Mouse (Mus musculus) limb, embryonic 10.5 days (tissue): ENCODE data around the gene Btg3. TPM values are rescaled to one million over a fixed set of nuclear protein-coding genes. Genes with fewer than 3 reads are reported as not detected.
"Not testable (repeated sequence)": the region's sequence is repeated elsewhere in the genome, so short reads cannot be mapped to it uniquely, and the experiment has no call there.

Source experiments
- DNase-seq: peaks from one replicate; pipeline ENCODE4 v3.0.0-alpha.2; 2017; ENCODE audit warnings: low spot score
- H3K27ac ChIP-seq: fragments of 300-500 bp; sonication (generic); 2 replicates; pipeline ENCODE4 v1.5.1; 2016; ENCODE audit warnings: mild to moderate bottlenecking
- H3K27me3 ChIP-seq: fragments of 300-500 bp; sonication (generic); 2 replicates; pipeline ENCODE4 v1.6.1; 2016; ENCODE audit warnings: low read depth, mild to moderate bottlenecking; ENCODE audit not compliant: poor library complexity, severe bottlenecking
- H3K36me3 ChIP-seq: fragments of 300-500 bp; sonication (generic); 2 replicates; pipeline ENCODE4 v1.6.1; 2016; ENCODE audit warnings: mild to moderate bottlenecking, moderate library complexity
- H3K4me1 ChIP-seq: fragments of 300-500 bp; sonication (generic); 2 replicates; pipeline ENCODE4 v1.6.1; 2016
- H3K4me3 ChIP-seq: fragments of 300-500 bp; sonication (generic); 2 replicates; pipeline ENCODE4 v1.5.1; 2016; ENCODE audit warnings: mild to moderate bottlenecking, moderate library complexity
- H3K9me3 ChIP-seq: fragments of 300-500 bp; sonication (generic); replicated peaks from 2 replicates; pipeline ENCODE4 v1.6.1; 2016; ENCODE audit warnings: mild to moderate bottlenecking
- WGBS: fragments of 180-500 bp; shearing (Covaris S2); methylation state at CpG from one replicate; pipeline ENCODE4 v1.1.7; 2016; 5-methylcytosine and 5-hydroxymethylcytosine counted together
- polyA plus RNA-seq: library from polyadenylated mRNA; unstranded; fragments of >200 nt; fragmentation: Nextera tagmentation; extraction: Ambion mirVana; gene quantifications from 2 replicates; pipeline ENCODE4 v1.2.1, GENCODE M21; 2016

Btg3 gene
- polyA plus RNA-seq, 1 experiment from 2014 or later, result 28.1 TPM

DNA sequence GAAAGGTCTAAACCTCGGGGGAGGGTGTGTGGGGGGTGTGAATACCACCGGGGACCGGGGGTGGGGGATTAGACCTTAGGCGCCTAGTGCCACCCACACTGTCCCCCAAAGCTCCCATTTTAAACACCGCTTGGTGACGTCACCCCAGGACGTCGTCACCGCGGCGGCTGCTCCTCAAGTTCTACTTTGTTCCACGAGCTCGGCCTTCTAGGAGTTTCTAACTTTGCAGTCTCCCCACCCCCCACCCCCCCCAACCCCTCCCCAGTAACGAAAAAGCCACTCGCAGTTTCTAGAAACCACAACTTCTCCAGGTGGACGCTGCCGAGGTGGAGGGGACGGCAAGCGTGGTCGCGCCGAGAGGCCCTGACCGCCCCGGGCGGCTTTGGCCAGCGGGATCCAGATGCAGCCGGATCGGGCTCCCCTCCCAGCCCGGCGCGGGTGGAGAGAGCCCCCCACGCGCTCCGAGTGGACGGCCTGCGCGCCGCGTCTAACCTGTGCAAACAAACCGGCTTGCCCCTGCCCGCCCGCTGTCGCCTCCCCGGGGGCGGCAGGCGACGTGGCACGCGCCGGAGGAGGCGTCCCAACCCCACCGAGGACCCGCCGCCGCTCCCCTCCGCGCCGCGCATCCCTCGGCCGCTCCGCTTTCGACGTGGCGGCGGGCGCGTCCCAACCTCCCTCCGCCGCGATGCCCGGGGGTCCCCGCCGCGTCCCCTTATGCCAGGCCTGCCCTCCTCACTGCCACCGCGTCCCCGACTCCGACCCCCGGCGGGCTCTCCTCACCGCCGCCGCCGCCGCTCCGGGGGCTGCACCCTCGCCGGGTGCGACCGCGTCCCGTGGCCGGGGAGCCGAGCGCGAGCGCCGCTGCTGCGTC is 936 bp downstream of the Btg3 start:
- WGBS, result 2% methylated on average over 83 of the region's 100 CpGs
- H3K27ac ChIP-seq, result peak overlapping the region; percentile 99

DNA sequence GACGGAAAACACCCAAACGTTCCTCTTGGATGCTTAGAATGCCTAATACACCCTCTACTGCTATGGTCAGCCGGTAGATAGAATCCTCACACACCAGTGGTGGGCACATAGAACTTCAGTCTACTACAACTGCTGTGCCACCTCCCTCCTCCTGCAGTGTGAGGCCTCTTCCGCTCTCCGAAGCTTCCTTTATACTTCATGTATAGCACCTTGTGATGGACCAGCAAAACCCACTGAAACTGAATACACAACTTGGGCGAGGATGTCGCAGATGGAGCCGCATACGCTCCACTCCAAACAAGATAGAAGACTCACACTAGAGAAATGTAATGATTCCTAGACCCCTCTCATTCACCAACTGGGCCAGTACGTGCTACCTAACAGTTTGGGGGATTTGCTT is 1.8 kb downstream of the Btg3 start:
- WGBS, result 74% methylated on average over 10 of the region's 10 CpGs
- peak; percentile 40 for DNase-seq
- no peaks in the 10 kb centered on the region for H3K9me3 ChIP-seq
- H3K27me3 ChIP-seq, result no peaks in the 10 kb centered on the region
- H3K4me1 ChIP-seq, result peaks cover 18% of the 10 kb centered on the region
- peak overlapping the region; percentile 99; the same call in 1 of the 2 replicates for H3K27ac ChIP-seq
- peak overlapping the region; percentile 94 for H3K4me3 ChIP-seq
- peaks cover 26% of the 10 kb centered on the region for H3K36me3 ChIP-seq

More for the DNA sequence above, 936 bp downstream of the Btg3 start:
- Histone ChIP-seq H3K4me3 (peak overlapping the region; percentile 94), H3K27me3 (no peaks in the 10 kb centered on the region), H3K4me1 (peaks cover 18% of the 10 kb centered on the region), H3K36me3 (peaks cover 20% of the 10 kb centered on the region), H3K9me3 (no peaks in the 10 kb centered on the region)
- DNase-seq, result peak; percentile 82

DNA sequence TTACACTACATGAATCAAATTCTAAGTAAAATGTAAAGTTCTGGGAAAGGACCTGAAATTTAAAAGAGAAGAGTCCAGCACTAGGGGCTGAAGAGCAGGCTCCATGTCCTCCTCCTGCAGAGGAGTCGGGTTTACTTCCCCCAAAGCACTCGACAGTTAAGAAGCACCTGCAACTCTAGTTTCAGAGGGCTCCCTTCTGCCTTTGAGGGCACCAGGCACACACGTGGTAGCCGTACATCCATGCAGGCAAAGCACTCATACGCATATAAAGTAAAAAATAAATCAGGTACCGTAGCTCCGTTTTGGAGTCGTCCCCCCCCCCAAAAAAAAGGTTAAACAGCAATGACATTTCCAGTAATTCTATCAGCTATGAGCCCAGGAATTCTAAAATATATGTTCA is 3.2 kb downstream of the Btg3 start:
- WGBS, result 87% methylated on average over 8 of the region's 8 CpGs
- no peak overlapping the region for H3K27ac ChIP-seq

DNA sequence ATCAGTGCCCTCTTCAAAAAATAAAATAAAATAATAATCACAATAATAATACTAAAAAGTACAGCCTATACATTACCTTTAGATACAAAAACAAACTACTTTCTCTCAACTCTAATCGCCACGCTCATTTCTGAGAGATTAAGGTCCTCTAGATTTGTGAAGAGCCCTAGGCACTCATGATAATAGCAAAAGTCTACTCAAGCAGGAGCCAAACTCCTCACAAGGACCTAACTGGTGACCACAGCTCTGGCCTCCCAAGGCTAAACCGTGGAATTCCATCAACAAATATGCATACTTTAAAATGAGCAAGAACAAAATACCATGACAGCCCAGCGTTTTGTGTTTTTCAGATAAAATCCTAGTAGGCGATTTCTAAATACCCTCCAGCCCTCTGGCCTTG is 4.2 kb downstream of the Btg3 start:
- 89% methylated on average over 5 of the region's 5 CpGs for WGBS
- H3K4me3 ChIP-seq, result no peak overlapping the region
- peaks cover 18% of the 10 kb centered on the region for H3K4me1 ChIP-seq
- peaks cover 47% of the 10 kb centered on the region for H3K36me3 ChIP-seq
- H3K27me3 ChIP-seq, result no peaks in the 10 kb centered on the region
- H3K9me3 ChIP-seq, result no peaks in the 10 kb centered on the region
- no peak overlapping the region for H3K27ac ChIP-seq
- no peak for DNase-seq

More for the DNA sequence above, 3.2 kb downstream of the Btg3 start:
- DNase-seq, result no peak
- no peaks in the 10 kb centered on the region for H3K9me3 ChIP-seq
- H3K4me3 ChIP-seq, result no peak overlapping the region
- no peaks in the 10 kb centered on the region for H3K27me3 ChIP-seq
- peaks cover 38% of the 10 kb centered on the region for H3K36me3 ChIP-seq
- H3K4me1 ChIP-seq, result peaks cover 18% of the 10 kb centered on the region

DNA sequence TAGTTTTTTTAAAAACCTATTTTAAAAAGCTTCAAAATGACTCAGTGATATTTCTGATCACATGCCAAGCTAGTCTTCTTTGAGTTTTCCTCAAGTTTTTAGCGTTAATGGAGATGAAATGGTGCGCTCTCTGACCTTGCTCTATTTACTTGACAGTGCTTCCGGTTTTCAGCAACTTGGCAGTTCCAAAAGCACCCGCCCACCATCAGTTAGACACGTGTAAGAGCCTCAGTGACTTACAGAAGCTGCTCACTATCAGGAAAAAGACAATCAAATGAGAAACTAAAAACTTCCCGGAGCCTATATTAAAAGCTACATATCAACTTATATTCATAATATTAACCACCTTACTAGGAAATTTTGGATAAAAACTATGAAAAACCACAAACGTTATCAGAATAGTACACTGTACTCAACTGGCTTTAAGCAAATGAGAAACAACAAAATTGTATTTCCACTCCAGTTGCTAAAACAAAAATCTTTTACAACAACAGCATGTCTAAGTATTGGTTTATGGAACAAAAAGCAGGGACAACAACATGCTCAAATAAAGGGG is 5.4 kb downstream of the Btg3 start:
- 87% methylated on average over 7 of the region's 7 CpGs for WGBS
- peaks cover 59% of the 10 kb centered on the region for H3K36me3 ChIP-seq

DNA sequence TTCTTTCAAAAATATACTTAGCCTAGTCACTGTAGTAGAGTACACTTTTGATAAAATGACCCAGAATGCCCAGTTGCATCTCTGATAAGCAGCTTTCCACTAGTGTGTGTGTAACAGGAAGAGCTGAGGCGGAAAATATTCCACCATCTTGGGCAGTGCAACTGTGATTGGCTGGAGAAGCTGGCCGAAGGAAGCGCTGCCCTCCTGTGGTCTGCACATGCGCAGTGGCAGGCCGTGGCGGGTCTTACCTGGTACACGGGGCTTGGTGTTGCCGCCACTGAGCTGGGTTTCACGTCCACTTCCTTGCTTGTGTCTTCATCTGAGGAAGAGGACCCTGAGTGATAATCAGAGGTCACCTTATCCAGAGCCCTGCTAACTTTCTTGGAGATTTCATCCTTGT is 12.4 kb downstream of the Btg3 start:
- H3K27ac ChIP-seq, H3K4me1 ChIP-seq, H3K9me3 ChIP-seq, H3K27me3 ChIP-seq, H3K4me3 ChIP-seq, DNase-seq: not testable (repeated sequence)
- peaks cover 91% of the 10 kb centered on the region for H3K36me3 ChIP-seq
- WGBS, result 97% methylated on average over 8 of the region's 9 CpGs

More for the DNA sequence above, 5.4 kb downstream of the Btg3 start:
- H3K9me3 ChIP-seq, result no peaks in the 10 kb centered on the region
- peaks cover 12% of the 10 kb centered on the region for H3K4me1 ChIP-seq
- no peaks in the 10 kb centered on the region for H3K27me3 ChIP-seq
- H3K27ac ChIP-seq, result no peak overlapping the region
- DNase-seq, result no peak
- no peak overlapping the region for H3K4me3 ChIP-seq

DNA sequence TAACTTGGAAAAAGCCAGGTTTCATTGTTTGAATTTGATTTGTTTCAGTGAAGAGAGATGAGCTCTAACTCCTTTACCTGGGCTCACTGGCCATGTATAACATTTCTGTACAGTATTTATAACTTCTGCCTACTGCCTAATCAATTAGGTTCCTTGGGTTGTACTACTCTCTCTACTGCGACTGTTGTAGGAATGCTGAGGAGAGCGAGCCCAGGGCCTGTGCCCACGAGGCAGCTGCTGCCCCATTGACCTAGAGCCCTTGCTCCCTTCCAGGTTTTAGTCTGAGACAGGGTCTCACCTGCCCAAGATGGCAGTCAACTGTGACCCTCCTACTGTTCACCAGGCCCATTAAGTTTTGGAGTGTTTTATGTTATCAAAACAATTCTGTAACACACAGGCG is 15.5 kb downstream of the Btg3 start:
- no peak for DNase-seq
- Histone ChIP-seq H3K36me3 (peaks cover 86% of the 10 kb centered on the region), H3K9me3 (no peaks in the 10 kb centered on the region), H3K27ac (no peak overlapping the region), H3K27me3 (no peaks in the 10 kb centered on the region), H3K4me1 (no peaks in the 10 kb centered on the region), H3K4me3 (no peak overlapping the region)
- 90% methylated on average over 4 of the region's 4 CpGs for WGBS

DNA sequence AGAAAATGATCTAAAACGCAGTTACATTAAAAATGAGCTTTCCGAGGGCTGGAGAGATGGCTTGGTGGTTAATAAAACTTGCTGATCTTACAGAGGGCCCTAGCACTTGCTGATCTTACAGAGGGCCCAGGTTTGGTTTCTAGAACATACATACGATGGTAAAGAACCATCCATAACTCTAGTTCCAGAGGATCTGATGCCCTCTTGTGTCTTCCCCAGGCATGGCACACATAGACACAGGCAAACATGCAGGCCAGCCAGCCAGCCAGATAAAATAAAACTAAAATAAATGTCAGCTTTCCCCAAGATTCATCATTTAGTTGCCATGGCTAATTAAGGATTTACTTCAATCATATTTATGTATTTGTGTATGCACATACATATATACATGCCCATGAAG is 19.2 kb downstream of the Btg3 start:
- WGBS, result 96% methylated on average over 3 of the region's 3 CpGs
- H3K36me3 ChIP-seq, result peaks cover 49% of the 10 kb centered on the region
- H3K27ac ChIP-seq, result no peak overlapping the region
- no peak overlapping the region for H3K4me3 ChIP-seq
- H3K27me3 ChIP-seq, result no peaks in the 10 kb centered on the region
- no peaks in the 10 kb centered on the region for H3K4me1 ChIP-seq
- no peak for DNase-seq
- H3K9me3 ChIP-seq, result no peaks in the 10 kb centered on the region

DNA sequence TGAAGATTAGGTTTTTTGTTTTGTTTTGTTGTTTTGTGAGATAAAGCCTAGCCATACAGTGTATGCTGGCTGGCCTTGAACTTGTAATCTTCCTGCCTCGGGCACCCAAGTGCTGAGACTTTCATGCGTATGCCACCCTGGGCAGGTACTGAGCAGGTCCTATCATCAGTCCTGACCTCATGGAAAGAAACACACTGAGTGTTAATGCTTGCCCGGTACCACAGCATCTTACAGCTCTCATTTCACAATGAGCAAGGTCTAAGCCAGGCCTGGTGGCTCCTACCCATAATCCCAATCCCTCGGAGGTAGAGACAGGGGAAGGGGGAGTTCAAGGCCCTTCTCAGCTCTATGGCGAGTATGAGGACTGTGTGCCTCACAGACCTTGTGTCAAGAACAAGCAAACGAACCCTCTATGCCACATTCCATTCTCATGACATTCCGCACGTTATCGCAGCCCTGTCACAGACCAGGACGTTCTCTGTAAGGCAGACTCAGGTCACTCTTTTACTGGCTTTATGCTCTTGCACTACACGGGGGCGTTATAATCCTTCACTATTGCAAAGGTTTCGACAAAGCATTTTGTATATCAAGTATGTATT is 29.6 kb downstream of the Btg3 start:
- Histone ChIP-seq H3K36me3 (peaks cover 20% of the 10 kb centered on the region), H3K27me3 (no peaks in the 10 kb centered on the region), H3K27ac (no peak overlapping the region), H3K9me3 (no peaks in the 10 kb centered on the region), H3K4me3 (no peak overlapping the region), H3K4me1 (peaks cover 14% of the 10 kb centered on the region)
- DNase-seq, result no peak
- WGBS, result 85% methylated on average over 13 of the region's 13 CpGs

DNA sequence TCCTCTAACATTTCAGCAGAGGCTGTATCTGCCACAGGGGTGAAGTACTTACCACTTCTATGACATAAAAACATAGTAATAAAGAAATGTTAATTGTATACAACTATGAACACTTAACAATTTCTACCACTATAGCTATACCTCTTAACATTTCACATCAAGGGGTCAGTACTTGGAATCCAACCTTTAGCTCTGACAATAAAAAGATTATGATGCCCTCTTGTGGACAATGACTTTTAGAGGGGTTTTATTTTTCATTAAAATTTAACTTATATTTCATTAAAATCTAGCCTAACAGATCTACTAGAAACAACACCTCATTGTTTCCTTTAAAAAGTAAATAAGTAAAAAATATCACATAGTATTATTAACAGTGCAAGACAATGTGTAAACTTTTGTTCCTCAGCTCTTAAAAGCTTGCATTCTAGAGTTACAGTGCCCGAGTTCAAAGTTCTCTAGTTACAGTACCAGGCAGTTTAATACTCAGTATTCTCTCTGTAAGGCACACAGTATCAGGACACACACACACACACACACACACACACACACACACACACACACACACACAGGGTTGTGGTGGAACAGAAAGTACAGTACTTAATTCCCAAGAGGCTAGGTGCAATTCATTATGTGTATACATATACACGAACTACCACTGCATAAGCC is 30.2 kb downstream of the Btg3 start:
- Histone ChIP-seq H3K27me3 (no peaks in the 10 kb centered on the region), H3K9me3 (no peaks in the 10 kb centered on the region), H3K27ac (no peak overlapping the region), H3K4me3 (no peak overlapping the region), H3K36me3 (peaks cover 20% of the 10 kb centered on the region), H3K4me1 (peaks cover 14% of the 10 kb centered on the region)
- 90% methylated on average over 2 of the region's 2 CpGs for WGBS
- DNase-seq, result no peak

DNA sequence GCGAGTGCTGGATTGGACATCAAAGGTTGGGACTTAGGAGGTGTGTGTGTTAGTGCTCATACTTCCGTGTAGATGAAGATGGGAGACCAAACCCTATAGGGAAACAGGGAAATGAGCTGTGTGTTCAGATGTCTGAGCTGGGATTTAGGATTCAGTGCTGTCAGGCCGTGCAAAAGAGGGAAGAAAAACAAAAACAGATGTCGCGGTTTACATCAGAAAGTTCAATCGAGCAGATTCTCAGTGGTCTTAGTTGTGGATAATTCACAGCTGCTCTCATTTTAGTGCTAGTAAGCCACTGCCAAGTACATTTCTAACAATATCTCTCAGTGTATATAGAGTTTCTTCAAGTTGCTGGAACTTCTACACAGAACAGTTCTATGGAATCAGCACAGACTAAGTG is 33.2 kb downstream of the Btg3 start:
- DNase-seq, result peak; percentile 29
- peaks cover 14% of the 10 kb centered on the region for H3K4me1 ChIP-seq
- no peak overlapping the region for H3K4me3 ChIP-seq
- 41% methylated on average over 6 of the region's 6 CpGs for WGBS
- no peaks in the 10 kb centered on the region for H3K27me3 ChIP-seq
- no peak overlapping the region for H3K27ac ChIP-seq
- H3K9me3 ChIP-seq, result no peaks in the 10 kb centered on the region
- peaks cover 17% of the 10 kb centered on the region for H3K36me3 ChIP-seq

DNA sequence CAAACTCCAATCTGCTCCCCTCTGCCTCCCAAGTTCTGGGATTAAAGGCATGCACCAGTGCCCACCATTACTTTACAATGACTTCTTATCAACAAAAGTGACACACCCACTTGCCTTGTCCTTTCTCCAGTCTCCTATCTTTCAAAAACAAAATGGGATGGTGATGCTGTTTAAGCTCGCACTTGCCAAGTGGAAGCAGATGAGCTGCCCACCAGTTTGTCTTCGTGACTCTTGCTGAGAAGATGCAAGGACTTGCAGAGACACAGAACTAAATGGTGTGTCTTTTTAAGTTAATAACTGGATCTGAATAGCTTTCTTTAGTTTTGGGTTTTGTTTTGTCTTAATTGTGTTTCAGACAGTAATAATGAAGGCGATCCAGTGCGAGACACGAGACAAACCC is 34.2 kb downstream of the Btg3 start:
- peaks cover 14% of the 10 kb centered on the region for H3K4me1 ChIP-seq
- no peaks in the 10 kb centered on the region for H3K27me3 ChIP-seq
- no peaks in the 10 kb centered on the region for H3K9me3 ChIP-seq
- no peak overlapping the region for H3K27ac ChIP-seq
- no peak for DNase-seq
- H3K4me3 ChIP-seq, result no peak overlapping the region
- peaks cover 18% of the 10 kb centered on the region for H3K36me3 ChIP-seq
- 94% methylated on average over 5 of the region's 5 CpGs for WGBS

DNA sequence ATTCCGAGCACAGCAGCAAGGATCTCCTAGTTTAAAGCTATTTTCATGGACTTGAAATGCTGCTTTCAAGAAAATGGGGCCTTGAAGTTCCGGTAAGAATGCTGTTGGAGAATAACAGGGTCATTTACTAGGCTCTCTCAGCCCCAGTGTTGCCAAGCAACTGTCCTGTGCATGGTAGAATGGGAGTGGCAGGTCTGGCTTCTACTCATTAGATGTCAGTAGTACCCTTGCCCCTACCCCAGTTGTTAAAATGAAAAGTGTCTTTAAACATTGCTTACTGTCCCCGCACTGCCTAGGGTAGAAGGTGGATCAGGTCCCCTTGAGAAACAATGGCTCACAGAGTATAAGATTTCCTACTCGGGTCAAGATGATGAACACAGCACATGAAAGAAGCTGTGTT is 35.6 kb downstream of the Btg3 start:
- H3K4me1 ChIP-seq, result peaks cover 17% of the 10 kb centered on the region
- WGBS, result 85% methylated on average over 4 of the region's 4 CpGs
- peaks cover 20% of the 10 kb centered on the region for H3K36me3 ChIP-seq
- no peak overlapping the region for H3K4me3 ChIP-seq
- no peak for DNase-seq
- H3K27ac ChIP-seq, result no peak overlapping the region
- no peaks in the 10 kb centered on the region for H3K9me3 ChIP-seq
- H3K27me3 ChIP-seq, result no peaks in the 10 kb centered on the region
